Mouse (Mus musculus): ENCODE results near the gene Ndc1. TPM values are rescaled to one million over a fixed set of nuclear protein-coding genes. Genes with fewer than 3 reads are reported as not detected.
"Not testable (repeated sequence)": the region's sequence is repeated elsewhere in the genome, so short reads cannot be mapped to it uniquely, and the experiment has no call there.

Gene Ndc1
- total RNA-seq, 2 experiments from 2014 or later: 106 to 126 TPM

GRCm38 (mm10) chr4:107363573-107363972 is 4.0 kb upstream of the Ndc1 start:
- no peak for ATAC-seq (replicated peaks; ENCODE audit: poor library complexity)

GRCm38 (mm10) chr4:107364190-107364639 is 3.4 kb upstream of the Ndc1 start:
- ATAC-seq (replicated peaks; ENCODE audit: poor library complexity): peak; percentile 73

GRCm38 (mm10) chr4:107366408-107366807 is 1.2 kb upstream of the Ndc1 start:
- not testable (repeated sequence) for ATAC-seq (replicated peaks; ENCODE audit: poor library complexity)

GRCm38 (mm10) chr4:107372304-107372703 is 4.7 kb downstream of the Ndc1 start:
- ATAC-seq (replicated peaks; ENCODE audit: poor library complexity): no peak

GRCm38 (mm10) chr4:107374677-107375076 is 7.1 kb downstream of the Ndc1 start:
- ATAC-seq (replicated peaks; ENCODE audit: poor library complexity): no peak; the same call in 1 of the 2 replicates

GRCm38 (mm10) chr4:107378954-107379353 is 11.4 kb downstream of the Ndc1 start:
- ATAC-seq (replicated peaks; ENCODE audit: poor library complexity): no peak

GRCm38 (mm10) chr4:107380871-107381270 is 13.3 kb downstream of the Ndc1 start:
- no peak for ATAC-seq (replicated peaks; ENCODE audit: poor library complexity)

- ATAC-seq (replicated peaks; ENCODE audit: poor library complexity): no peak
These were observed 19.5 kb downstream of the Ndc1 start for GRCm38 (mm10) chr4:107387038-107387437.

- ATAC-seq (replicated peaks; ENCODE audit: poor library complexity): no peak
These were observed 19.9 kb downstream of the Ndc1 start for GRCm38 (mm10) chr4:107387465-107387864.

- no peak for ATAC-seq (replicated peaks; ENCODE audit: poor library complexity)
These were observed 20.7 kb downstream of the Ndc1 start for GRCm38 (mm10) chr4:107388291-107388690.

- ATAC-seq (replicated peaks; ENCODE audit: poor library complexity): no peak
These were observed 21.8 kb downstream of the Ndc1 start for GRCm38 (mm10) chr4:107389345-107389744.

- no peak for ATAC-seq (replicated peaks; ENCODE audit: poor library complexity)
These were observed 26.2 kb downstream of the Ndc1 start for GRCm38 (mm10) chr4:107393771-107394170.

- no peak for ATAC-seq (replicated peaks; ENCODE audit: poor library complexity)
These were observed 52.6 kb downstream of the Ndc1 start for GRCm38 (mm10) chr4:107420202-107420601.

- ATAC-seq (replicated peaks; ENCODE audit: poor library complexity): peak; percentile 69
These were observed 54.1 kb downstream of the Ndc1 start for GRCm38 (mm10) chr4:107421711-107422110.

GRCm38 (mm10) chr4:107422176-107422575 is 54.6 kb downstream of the Ndc1 start:
- ATAC-seq (replicated peaks; ENCODE audit: poor library complexity): peak; percentile 44; the same call in 1 of the 2 replicates

- no peak for ATAC-seq (replicated peaks; ENCODE audit: poor library complexity)
These were observed 58.0 kb downstream of the Ndc1 start for GRCm38 (mm10) chr4:107425616-107426015.

- no peak for ATAC-seq (replicated peaks; ENCODE audit: poor library complexity)
These were observed 59.0 kb downstream of the Ndc1 start for GRCm38 (mm10) chr4:107426631-107427030.

GRCm38 (mm10) chr4:107432717-107433116 is 65.1 kb downstream of the Ndc1 start:
- ATAC-seq (replicated peaks; ENCODE audit: poor library complexity): no peak

- no peak for ATAC-seq (replicated peaks; ENCODE audit: poor library complexity)
These were observed 66.4 kb downstream of the Ndc1 start for GRCm38 (mm10) chr4:107433998-107434355.

- ATAC-seq (replicated peaks; ENCODE audit: poor library complexity): peak; percentile 73
These were observed 67.0 kb downstream of the Ndc1 start, which contains the start of gene Glis1 for GRCm38 (mm10) chr4:107434356-107435237. Glis1 (plus strand) TSS chr4:107434591.

- ATAC-seq (replicated peaks; ENCODE audit: poor library complexity): no peak
These were observed 67.8 kb downstream of the Ndc1 start for GRCm38 (mm10) chr4:107435238-107435946.

- ATAC-seq (replicated peaks; ENCODE audit: poor library complexity): no peak
These were observed 68.9 kb downstream of the Ndc1 start for GRCm38 (mm10) chr4:107436476-107436875.

Measured in megakaryocyte progenitor cell, adult 5-6 weeks (primary cell).